Mouse (Mus musculus) cortical plate, adult 2 months (tissue): ENCODE measurements around the gene Trim33.

Source experiments
- CTCF ChIP-seq: fragments of 200-500 bp; IDR thresholded peaks from 2 replicates; pipeline ENCODE4 v1.5.1; 2011; ENCODE audit warnings: mild to moderate bottlenecking, control low read depth, low read length; ENCODE audit not compliant: insufficient read depth; ENCODE audit errors: extremely low read depth
- POLR2A ChIP-seq: fragments of 200-500 bp; IDR thresholded peaks from 2 replicates; pipeline ENCODE4 v1.6.1; 2011; ENCODE audit warnings: mild to moderate bottlenecking, low read length, control low read depth; ENCODE audit not compliant: insufficient read depth; ENCODE audit errors: extremely low read depth

DNA sequence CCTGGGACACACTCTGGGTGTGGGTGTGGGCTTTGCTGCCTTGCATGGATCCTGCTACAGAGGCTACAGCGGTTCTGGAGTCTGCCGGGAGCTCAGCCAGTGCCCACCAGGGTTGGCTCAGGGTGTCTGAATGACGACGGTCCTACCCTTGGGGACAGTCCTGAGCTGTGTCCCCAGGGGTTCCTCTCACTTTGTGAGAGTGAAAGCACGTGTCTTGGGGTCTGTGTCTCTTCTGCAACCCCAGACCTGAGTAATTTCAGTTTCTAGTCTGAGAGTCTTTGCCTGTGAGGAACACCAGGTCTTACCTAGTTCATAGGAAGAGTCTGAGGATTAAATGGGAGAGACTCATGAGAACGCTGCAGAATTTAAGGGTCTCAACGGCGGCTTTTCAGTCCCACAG is 101.7 kb downstream of the Trim33 start:
- no peak for TF ChIP-seq CTCF
- TF ChIP-seq POLR2A, result no peak
